Mouse (Mus musculus): Measurements from ENCODE around the gene Olfr1330. TPM values are rescaled to one million over a fixed set of nuclear protein-coding genes. Genes with fewer than 3 reads are reported as not detected.
"Not testable (repeated sequence)": the region's sequence is repeated elsewhere in the genome, so short reads cannot be mapped to it uniquely, and the experiment has no call there.

Gene Olfr1330
- not detected in 2 replicates for polyA plus RNA-seq (2014; fragmentation: Nextera tagmentation; extraction: Ambion mirVana)

GRCm38 (mm10) chr4:118888297-118888696 lies at the start of gene Olfr1330:
Gene Olfr1330, plus strand, starts transcription at chr4:118888597.
- H3K9me3 ChIP-seq (replicated peaks; ENCODE audit: control insufficient read depth, low read length), result no peaks in the 10 kb centered on the region
- no peak within 1 kb of the TSS for H3K9ac ChIP-seq (ENCODE audit: low read depth, low read length)
- ATAC-seq (replicated peaks; ENCODE audit: insufficient number of reproducible peaks, low FRiP score, low TSS enrichment), result no peak
- H3K4me3 ChIP-seq (ENCODE audit: low read depth, low read length), result no peak within 1 kb of the TSS
- H3K36me3 ChIP-seq (ENCODE audit: control insufficient read depth, insufficient read depth, low read length), result no peaks in the 10 kb centered on the region
- no peak within 1 kb of the TSS for H3K27ac ChIP-seq (ENCODE audit: low read depth, low read length)
- no peak within 1 kb of the TSS for H3K4me2 ChIP-seq
- WGBS (ENCODE audit: insufficient replicate concordance), result 64% methylated on average over 1 of the region's 1 CpGs
- H3K27me3 ChIP-seq (ENCODE audit: control insufficient read depth, insufficient read depth, low read length), result no peaks in the 10 kb centered on the region
- no peaks in the 10 kb centered on the region for H3K4me1 ChIP-seq (ENCODE audit: control insufficient read depth, insufficient read depth, low read length)

- no peaks in the 10 kb centered on the region for H3K36me3 ChIP-seq (ENCODE audit: control insufficient read depth, insufficient read depth, low read length)
- no peak for ATAC-seq (replicated peaks; ENCODE audit: insufficient number of reproducible peaks, low FRiP score, low TSS enrichment)
- 79% methylated on average over 1 of the region's 1 CpGs for WGBS (ENCODE audit: insufficient replicate concordance)
- no peak overlapping the region for H3K4me2 ChIP-seq
- H3K27me3 ChIP-seq (ENCODE audit: control insufficient read depth, insufficient read depth, low read length), result no peaks in the 10 kb centered on the region
- H3K27ac ChIP-seq (ENCODE audit: low read depth, low read length), result no peak overlapping the region
- no peaks in the 10 kb centered on the region for H3K9me3 ChIP-seq (replicated peaks; ENCODE audit: control insufficient read depth, low read length)
- H3K9ac ChIP-seq (ENCODE audit: low read depth, low read length), result no peak overlapping the region
- 0 out of 2 replicates have a peak, but pooled peaks cover 2% of the 10 kb centered on the region for H3K4me1 ChIP-seq (ENCODE audit: control insufficient read depth, insufficient read depth, low read length)
- H3K4me3 ChIP-seq (ENCODE audit: low read depth, low read length), result no peak overlapping the region
Measured at GRCm38 (mm10) chr4:118861791-118862190, 26.6 kb upstream of the Olfr1330 start.

GRCm38 (mm10) chr4:118862704-118863103 lies 25.7 kb upstream of the Olfr1330 start:
- no peaks in the 10 kb centered on the region for H3K27me3 ChIP-seq (ENCODE audit: control insufficient read depth, insufficient read depth, low read length)
- no peaks in the 10 kb centered on the region for H3K9me3 ChIP-seq (replicated peaks; ENCODE audit: control insufficient read depth, low read length)
- H3K27ac ChIP-seq (ENCODE audit: low read depth, low read length), result no peak overlapping the region
- 0 out of 2 replicates have a peak, but pooled peaks cover 2% of the 10 kb centered on the region for H3K4me1 ChIP-seq (ENCODE audit: control insufficient read depth, insufficient read depth, low read length)
- H3K4me3 ChIP-seq (ENCODE audit: low read depth, low read length), result no peak overlapping the region
- 43% methylated on average over 4 of the region's 4 CpGs for WGBS (ENCODE audit: insufficient replicate concordance)
- no peak overlapping the region for H3K4me2 ChIP-seq
- no peak overlapping the region for H3K9ac ChIP-seq (ENCODE audit: low read depth, low read length)
- no peak for ATAC-seq (replicated peaks; ENCODE audit: insufficient number of reproducible peaks, low FRiP score, low TSS enrichment)
- H3K36me3 ChIP-seq (ENCODE audit: control insufficient read depth, insufficient read depth, low read length), result no peaks in the 10 kb centered on the region

GRCm38 (mm10) chr4:118864349-118864748 lies 24.0 kb upstream of the Olfr1330 start, which contains the start of gene Olfr1331:
Gene Olfr1331, plus strand, starts transcription at chr4:118864649.
- 85% methylated on average over 1 of the region's 1 CpGs for WGBS (ENCODE audit: insufficient replicate concordance)

GRCm38 (mm10) chr4:118867566-118867965 lies 20.8 kb upstream of the Olfr1330 start:
- H3K27ac ChIP-seq (ENCODE audit: low read depth, low read length), result no peak overlapping the region
- H3K4me3 ChIP-seq (ENCODE audit: low read depth, low read length), result no peak overlapping the region
- ATAC-seq (replicated peaks; ENCODE audit: insufficient number of reproducible peaks, low FRiP score, low TSS enrichment), result no peak
- no peak overlapping the region for H3K4me2 ChIP-seq
- no peak overlapping the region for H3K9ac ChIP-seq (ENCODE audit: low read depth, low read length)
- H3K4me1 ChIP-seq (ENCODE audit: control insufficient read depth, insufficient read depth, low read length), result no peaks in the 10 kb centered on the region
- no peaks in the 10 kb centered on the region for H3K27me3 ChIP-seq (ENCODE audit: control insufficient read depth, insufficient read depth, low read length)
- H3K9me3 ChIP-seq (replicated peaks; ENCODE audit: control insufficient read depth, low read length), result no peaks in the 10 kb centered on the region
- no peaks in the 10 kb centered on the region for H3K36me3 ChIP-seq (ENCODE audit: control insufficient read depth, insufficient read depth, low read length)

More at GRCm38 (mm10) chr4:118864349-118864748, 24.0 kb upstream of the Olfr1330 start, which contains the start of gene Olfr1331:
- H3K4me2 ChIP-seq, result no peak within 1 kb of the TSS
- no peak for ATAC-seq (replicated peaks; ENCODE audit: insufficient number of reproducible peaks, low FRiP score, low TSS enrichment)
- no peaks in the 10 kb centered on the region for H3K36me3 ChIP-seq (ENCODE audit: control insufficient read depth, insufficient read depth, low read length)
- H3K27ac ChIP-seq (ENCODE audit: low read depth, low read length), result no peak within 1 kb of the TSS
- no peaks in the 10 kb centered on the region for H3K9me3 ChIP-seq (replicated peaks; ENCODE audit: control insufficient read depth, low read length)
- no peaks in the 10 kb centered on the region for H3K27me3 ChIP-seq (ENCODE audit: control insufficient read depth, insufficient read depth, low read length)
- no peak within 1 kb of the TSS for H3K9ac ChIP-seq (ENCODE audit: low read depth, low read length)
- no peak within 1 kb of the TSS for H3K4me3 ChIP-seq (ENCODE audit: low read depth, low read length)
- 0 out of 2 replicates have a peak, but pooled peaks cover 2% of the 10 kb centered on the region for H3K4me1 ChIP-seq (ENCODE audit: control insufficient read depth, insufficient read depth, low read length)

- Histone ChIP-seq H3K4me2 (no peak overlapping the region), H3K4me1 (ENCODE audit: control insufficient read depth, insufficient read depth, low read length) (no peaks in the 10 kb centered on the region), H3K27me3 (ENCODE audit: control insufficient read depth, insufficient read depth, low read length) (no peaks in the 10 kb centered on the region), H3K4me3 (ENCODE audit: low read depth, low read length) (no peak overlapping the region), H3K36me3 (ENCODE audit: control insufficient read depth, insufficient read depth, low read length) (no peaks in the 10 kb centered on the region), H3K9me3 (replicated peaks; ENCODE audit: control insufficient read depth, low read length) (no peaks in the 10 kb centered on the region), H3K27ac (ENCODE audit: low read depth, low read length) (no peak overlapping the region), H3K9ac (ENCODE audit: low read depth, low read length) (no peak overlapping the region)
- WGBS (ENCODE audit: insufficient replicate concordance), result 61% methylated on average over 2 of the region's 2 CpGs
- no peak for ATAC-seq (replicated peaks; ENCODE audit: insufficient number of reproducible peaks, low FRiP score, low TSS enrichment)
Measured at GRCm38 (mm10) chr4:118901981-118902380, 13.6 kb downstream of the Olfr1330 start.

- 56% methylated on average over 2 of the region's 2 CpGs for WGBS (ENCODE audit: insufficient replicate concordance)
- H3K27ac ChIP-seq (ENCODE audit: low read depth, low read length); H3K9me3 ChIP-seq (replicated peaks; ENCODE audit: control insufficient read depth, low read length); H3K9ac ChIP-seq (ENCODE audit: low read depth, low read length); H3K4me1 ChIP-seq (ENCODE audit: control insufficient read depth, insufficient read depth, low read length); ATAC-seq (replicated peaks; ENCODE audit: insufficient number of reproducible peaks, low FRiP score, low TSS enrichment); H3K27me3 ChIP-seq (ENCODE audit: control insufficient read depth, insufficient read depth, low read length); H3K36me3 ChIP-seq (ENCODE audit: control insufficient read depth, insufficient read depth, low read length); H3K4me3 ChIP-seq (ENCODE audit: low read depth, low read length); H3K4me2 ChIP-seq: not testable (repeated sequence)
Measured at GRCm38 (mm10) chr4:118917365-118917764, 29.0 kb downstream of the Olfr1330 start, which contains the start of gene Olfr1329. Gene Olfr1329, minus strand, starts transcription at chr4:118917465.

- not testable (repeated sequence) for H3K4me1 ChIP-seq (ENCODE audit: control insufficient read depth, insufficient read depth, low read length); H3K9me3 ChIP-seq (replicated peaks; ENCODE audit: control insufficient read depth, low read length); H3K4me2 ChIP-seq; ATAC-seq (replicated peaks; ENCODE audit: insufficient number of reproducible peaks, low FRiP score, low TSS enrichment); H3K9ac ChIP-seq (ENCODE audit: low read depth, low read length); H3K27me3 ChIP-seq (ENCODE audit: control insufficient read depth, insufficient read depth, low read length); H3K4me3 ChIP-seq (ENCODE audit: low read depth, low read length); H3K36me3 ChIP-seq (ENCODE audit: control insufficient read depth, insufficient read depth, low read length); H3K27ac ChIP-seq (ENCODE audit: low read depth, low read length)
- WGBS (ENCODE audit: insufficient replicate concordance), result 86% methylated on average over 3 of the region's 3 CpGs
Measured at GRCm38 (mm10) chr4:118931326-118931725, 42.9 kb downstream of the Olfr1330 start.

GRCm38 (mm10) chr4:118938512-118938911 lies 50.1 kb downstream of the Olfr1330 start, which contains the start of gene Olfr1328:
Gene Olfr1328, minus strand, starts transcription at chr4:118938612.
- H3K27me3 ChIP-seq (ENCODE audit: control insufficient read depth, insufficient read depth, low read length), result no peaks in the 10 kb centered on the region
- H3K4me2 ChIP-seq, result no peak within 1 kb of the TSS
- no peak within 1 kb of the TSS for H3K9ac ChIP-seq (ENCODE audit: low read depth, low read length)
- no peak within 1 kb of the TSS for H3K27ac ChIP-seq (ENCODE audit: low read depth, low read length)
- H3K36me3 ChIP-seq (ENCODE audit: control insufficient read depth, insufficient read depth, low read length), result no peaks in the 10 kb centered on the region
- 67% methylated on average over 2 of the region's 2 CpGs for WGBS (ENCODE audit: insufficient replicate concordance)
- no peak for ATAC-seq (replicated peaks; ENCODE audit: insufficient number of reproducible peaks, low FRiP score, low TSS enrichment)
- H3K4me1 ChIP-seq (ENCODE audit: control insufficient read depth, insufficient read depth, low read length), result no peaks in the 10 kb centered on the region
- H3K4me3 ChIP-seq (ENCODE audit: low read depth, low read length), result no peak within 1 kb of the TSS
- H3K9me3 ChIP-seq (replicated peaks; ENCODE audit: control insufficient read depth, low read length), result no peaks in the 10 kb centered on the region

All from heart, embryonic 11.5 days (tissue).